Mouse (Mus musculus) limb, embryonic 14.5 days (tissue): ENCODE data around the gene Olfr1443. TPM values are rescaled to one million over a fixed set of nuclear protein-coding genes. Genes with fewer than 3 reads are reported as not detected.
"Not testable (repeated sequence)": the region's sequence is repeated elsewhere in the genome, so short reads cannot be mapped to it uniquely, and the experiment has no call there.

ENCODE experiments used
- ATAC-seq: fragments of 200-750 bp; cut with Nextera tagmentation; 2 replicates; pipeline ENCODE4 v1.8.0; 2017; ENCODE audit warnings: low read depth, moderate number of reproducible peaks, moderate TSS enrichment; ENCODE audit not compliant: low FRiP score
- DNase-seq: peaks from one replicate; pipeline ENCODE4 v3.0.0-alpha.2; 2015; ENCODE audit warnings: low spot score
- H3K27ac ChIP-seq: fragments of 300-500 bp; sonication (generic); replicated peaks from 2 replicates; pipeline ENCODE4 v1.5.1; 2014; ENCODE audit warnings: low read depth, mild to moderate bottlenecking, low read length, moderate library complexity, mixed read lengths
- H3K27me3 ChIP-seq: fragments of 300-500 bp; sonication (generic); 2 replicates; pipeline ENCODE4 v1.6.1; 2014; ENCODE audit warnings: low read length, mixed read lengths; ENCODE audit not compliant: control insufficient read depth, insufficient read depth
- H3K36me3 ChIP-seq: fragments of 300-500 bp; sonication (generic); 2 replicates; pipeline ENCODE4 v1.6.1; 2014; ENCODE audit warnings: mild to moderate bottlenecking, low read length, moderate library complexity, mixed read lengths; ENCODE audit not compliant: control insufficient read depth, insufficient read depth
- H3K4me1 ChIP-seq: fragments of 300-500 bp; sonication (generic); 2 replicates; pipeline ENCODE4 v1.6.1; 2014; ENCODE audit warnings: antibody characterized with exemption, low read length, mixed read lengths; ENCODE audit not compliant: control insufficient read depth, insufficient read depth
- H3K4me2 ChIP-seq: fragments of 300-500 bp; sonication (generic); replicated peaks from 2 replicates; pipeline ENCODE4 v1.6.1; 2014; ENCODE audit warnings: low read depth, mild to moderate bottlenecking, low read length, moderate library complexity; ENCODE audit not compliant: severe bottlenecking
- H3K4me3 ChIP-seq: fragments of 300-500 bp; sonication (generic); replicated peaks from 2 replicates; pipeline ENCODE4 v1.5.1; 2014; ENCODE audit warnings: low read length
- H3K9ac ChIP-seq: fragments of 300-500 bp; sonication (generic); 2 replicates; pipeline ENCODE4 v1.6.1; 2014; ENCODE audit warnings: mild to moderate bottlenecking, low read depth, low read length, moderate library complexity; ENCODE audit not compliant: severe bottlenecking
- H3K9me3 ChIP-seq: fragments of 300-500 bp; sonication (generic); 2 replicates; pipeline ENCODE4 v1.6.1; 2016; ENCODE audit warnings: low read length; ENCODE audit not compliant: control insufficient read depth
- POLR2A ChIP-seq: fragments of 200-500 bp; IDR thresholded peaks from 2 replicates; pipeline ENCODE4 v1.8.0; 2012; ENCODE audit warnings: inconsistent platforms, mild to moderate bottlenecking, moderate library complexity, borderline replicate concordance; ENCODE audit not compliant: insufficient read depth, insufficient read length; ENCODE audit errors: extremely low read depth
- WGBS: fragments of 180-500 bp; shearing (Covaris S2); extraction: QIAGEN DNeasy Blood & Tissue Kit; methylation state at CpG from one replicate; pipeline ENCODE4 v1.1.7; 2014; 5-methylcytosine and 5-hydroxymethylcytosine counted together
- polyA plus RNA-seq, 2 experiments: library from polyadenylated mRNA; depleted of rRNA in 1 of 2; stranded (reverse) in 1 of 2; unstranded in 1 of 2; fragments of >200 nt; fragmentation: Nextera tagmentation in 1 of 2; extraction: Ambion mirVana in 1 of 2; gene quantifications; 2 replicates each; pipeline versions ENCODE4 v1.2.1 to v1.2.3; 2012 to 2014

The Olfr1443 gene
- polyA plus RNA-seq, 2 experiments = not detected

GRCm38 (mm10) chr19:12649511-12649910 lies 28.4 kb upstream of the Olfr1443 start:
- no peaks in the 10 kb centered on the region for H3K36me3 ChIP-seq
- no peaks in the 10 kb centered on the region for H3K9me3 ChIP-seq

GRCm38 (mm10) chr19:12666156-12666555 lies 11.8 kb upstream of the Olfr1443 start:
- ATAC-seq (no peak), DNase-seq (no peak)
- WGBS = 89% methylated on average over 1 of the region's 1 CpGs
- H3K27me3 ChIP-seq = no peaks in the 10 kb centered on the region
- no peak for TF ChIP-seq POLR2A
- H3K36me3 ChIP-seq = no peaks in the 10 kb centered on the region
- no peak overlapping the region for H3K9ac ChIP-seq
- no peak overlapping the region for H3K27ac ChIP-seq
- H3K9me3 ChIP-seq = no peaks in the 10 kb centered on the region
- no peak overlapping the region for H3K4me2 ChIP-seq
- no peak overlapping the region for H3K4me3 ChIP-seq
- no peaks in the 10 kb centered on the region for H3K4me1 ChIP-seq

More at GRCm38 (mm10) chr19:12649511-12649910, 28.4 kb upstream of the Olfr1443 start:
- no peaks in the 10 kb centered on the region for H3K27me3 ChIP-seq
- DNase-seq = no peak
- no peak overlapping the region for H3K4me3 ChIP-seq
- no peak for TF ChIP-seq POLR2A
- ATAC-seq = no peak
- H3K9ac ChIP-seq = no peak overlapping the region
- no peaks in the 10 kb centered on the region for H3K4me1 ChIP-seq
- no peak overlapping the region for H3K4me2 ChIP-seq
- H3K27ac ChIP-seq = no peak overlapping the region

- H3K4me3 ChIP-seq, H3K27ac ChIP-seq, DNase-seq, H3K27me3 ChIP-seq, H3K4me1 ChIP-seq, H3K9ac ChIP-seq, H3K9me3 ChIP-seq, H3K4me2 ChIP-seq, H3K36me3 ChIP-seq, ATAC-seq: not testable (repeated sequence)
- WGBS = 96% methylated on average over 3 of the region's 3 CpGs
Observed at GRCm38 (mm10) chr19:12668601-12669000, 9.3 kb upstream of the Olfr1443 start.

DNA sequence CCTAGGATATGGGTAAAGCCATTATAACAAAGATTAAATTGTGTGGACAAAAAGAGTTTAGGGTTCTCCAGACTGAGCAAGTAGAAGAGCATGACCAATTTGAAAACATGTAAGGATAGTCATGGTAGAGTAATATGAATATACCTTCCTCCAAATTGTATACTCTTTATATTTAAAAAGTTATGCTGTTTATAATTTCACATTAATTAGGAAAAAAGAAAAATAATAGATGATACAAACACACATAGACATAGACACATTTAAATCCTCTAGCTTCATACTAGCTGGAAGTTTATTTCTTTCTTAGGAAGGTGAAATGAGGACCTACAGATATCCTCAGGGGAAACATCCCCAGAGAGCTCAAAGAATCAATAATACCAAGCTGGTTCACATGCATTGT lies 7.8 kb upstream of the Olfr1443 start, which contains the start of gene Olfr1442:
Olfr1442 (plus strand) TSS at position 301 of the 400 bp plus-strand sequence.
- TF ChIP-seq POLR2A = no peak
- no peak within 1 kb of the TSS for H3K4me3 ChIP-seq
- H3K36me3 ChIP-seq = no peaks in the 10 kb centered on the region
- ATAC-seq (no peak), DNase-seq (no peak)
- no peak within 1 kb of the TSS for H3K4me2 ChIP-seq
- no peaks in the 10 kb centered on the region for H3K9me3 ChIP-seq
- H3K4me1 ChIP-seq = no peaks in the 10 kb centered on the region
- no peak within 1 kb of the TSS for H3K9ac ChIP-seq
- no peaks in the 10 kb centered on the region for H3K27me3 ChIP-seq
- no peak within 1 kb of the TSS for H3K27ac ChIP-seq

GRCm38 (mm10) chr19:12671051-12671450 lies 6.9 kb upstream of the Olfr1443 start:
- H3K4me3 ChIP-seq = no peak overlapping the region
- H3K9ac ChIP-seq = no peak overlapping the region
- no peak overlapping the region for H3K4me2 ChIP-seq
- no peaks in the 10 kb centered on the region for H3K4me1 ChIP-seq
- H3K27ac ChIP-seq = no peak overlapping the region
- no peak for ATAC-seq
- H3K9me3 ChIP-seq = no peaks in the 10 kb centered on the region
- DNase-seq = no peak
- H3K27me3 ChIP-seq = no peaks in the 10 kb centered on the region
- no peak for TF ChIP-seq POLR2A
- WGBS = 83% methylated on average over 4 of the region's 4 CpGs
- no peaks in the 10 kb centered on the region for H3K36me3 ChIP-seq

DNA sequence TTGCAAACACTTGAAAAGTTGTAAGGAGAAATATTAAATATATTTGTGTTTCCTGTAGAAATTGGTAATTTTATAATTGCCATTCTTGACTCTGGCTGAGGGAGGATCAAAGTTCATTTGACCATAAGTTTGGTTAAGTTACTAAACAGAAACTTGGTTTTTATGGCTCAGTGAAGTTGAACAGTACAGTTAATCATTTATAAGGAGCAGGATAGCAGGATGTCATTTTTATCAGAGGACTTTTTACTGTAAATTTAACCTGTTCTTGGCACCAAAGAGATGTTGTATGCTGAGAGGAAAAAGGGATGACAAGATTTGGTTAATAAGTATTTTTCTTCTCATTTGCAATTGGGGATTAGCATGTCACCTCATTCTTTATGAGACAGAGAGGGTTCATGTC lies 6.7 kb downstream of the Olfr1443 start:
- Histone ChIP-seq H3K9ac (no peak overlapping the region), H3K9me3 (no peaks in the 10 kb centered on the region), H3K4me2 (no peak overlapping the region), H3K4me1 (no peaks in the 10 kb centered on the region), H3K4me3 (no peak overlapping the region), H3K36me3 (no peaks in the 10 kb centered on the region), H3K27ac (no peak overlapping the region), H3K27me3 (no peaks in the 10 kb centered on the region)
- DNase-seq (no peak), ATAC-seq (no peak)
- TF ChIP-seq POLR2A = no peak
